ENCODE assay signal across 16 mouse cellular contexts in genomic region chr5:75939144-75939732, GRCm38 (mm10). TPM values are rescaled to one million over a fixed set of nuclear protein-coding genes. Genes with fewer than 3 reads are reported as not detected.
DNase-seq lines count a peak whose midpoint lies in the region; ATAC-seq and TF ChIP-seq lines count a peak whose summit lies in the region.
"Had no signal": no experiment of that assay in that cellular context is flagged by ENCODE, and none has a peak within 500 bp of the region (broad histone marks: within the 10 kb centered on the region; RNA-seq: fewer than 3 reads in every experiment).

No protein-coding gene starts in this region.

- H3K9me3 ChIP-seq in heart, embryonic 15.5 days (replicated peaks), result no peaks in the 10 kb centered on the region
- H3K9me3 ChIP-seq in lung, postnatal 0 days (ENCODE audit: low read length), result no peaks in the 10 kb centered on the region
- no peaks in the 10 kb centered on the region for H3K9me3 ChIP-seq in intestine, embryonic 16.5 days (ENCODE audit: control insufficient read depth, low read length)
- H3K9me3 ChIP-seq: forebrain, embryonic 12.5 days; hindbrain, embryonic 10.5 days had no signal

- H3K4me3 ChIP-seq in heart, embryonic 15.5 days, result no peak overlapping the region
- no peak overlapping the region for H3K4me3 ChIP-seq in lung, postnatal 0 days (ENCODE audit: low read depth, low read length)
- H3K4me3 ChIP-seq in intestine, embryonic 16.5 days (ENCODE audit: low read length), result no peak overlapping the region
- H3K4me3 ChIP-seq: forebrain, embryonic 12.5 days; hindbrain, embryonic 10.5 days had no signal

- peak overlapping the region; percentile 38 for H3K4me2 ChIP-seq in heart, embryonic 15.5 days
- no peak overlapping the region for H3K4me2 ChIP-seq in lung, postnatal 0 days (replicated peaks; ENCODE audit: low read depth, low read length)
- H3K4me2 ChIP-seq in intestine, embryonic 16.5 days (ENCODE audit: low read depth, low read length), result no peak overlapping the region
- H3K4me2 ChIP-seq: forebrain, embryonic 12.5 days had no signal

- peaks cover 45% of the 10 kb centered on the region for H3K4me1 ChIP-seq in heart, embryonic 15.5 days (replicated peaks)
- H3K4me1 ChIP-seq in lung, postnatal 0 days (ENCODE audit: insufficient read depth, low read depth, low read length), result peaks cover 7% of the 10 kb centered on the region; the same call in 1 of the 2 replicates
- H3K4me1 ChIP-seq in intestine, embryonic 16.5 days (ENCODE audit: control insufficient read depth, insufficient read depth, low read length), result no peaks in the 10 kb centered on the region; the same call in 1 of the 2 replicates

- no peaks in the 10 kb centered on the region for H3K27me3 ChIP-seq in heart, embryonic 15.5 days
- no peaks in the 10 kb centered on the region for H3K27me3 ChIP-seq in lung, postnatal 0 days (replicated peaks; ENCODE audit: insufficient read depth, low read length)
- no peaks in the 10 kb centered on the region for H3K27me3 ChIP-seq in intestine, embryonic 16.5 days (replicated peaks; ENCODE audit: control insufficient read depth, insufficient read depth, low read length)
- H3K27me3 ChIP-seq: CH12.LX; forebrain, embryonic 12.5 days had no signal

- H3K36me3 ChIP-seq in heart, embryonic 15.5 days, result no peaks in the 10 kb centered on the region
- no peaks in the 10 kb centered on the region for H3K36me3 ChIP-seq in lung, postnatal 0 days (ENCODE audit: insufficient read depth, low read length)
- no peaks in the 10 kb centered on the region for H3K36me3 ChIP-seq in intestine, embryonic 16.5 days (ENCODE audit: control insufficient read depth, insufficient read depth, low read length)
- H3K36me3 ChIP-seq: forebrain, embryonic 12.5 days; hindbrain, embryonic 10.5 days had no signal

- intact Hi-C loops in heart, postnatal 25 days (cut with DNase I), result loop anchor here (5.0 kb wide), 1 partner anchor 38 kb away; the partner anchor contains the start of gene Kdr

- TF ChIP-seq EP300 in lung, postnatal 0 days (IDR thresholded peaks at IDR 0.05), result no peak

- peak overlapping the region; percentile 72 for H3K27ac ChIP-seq in heart, embryonic 15.5 days
- H3K27ac ChIP-seq in lung, postnatal 0 days (ENCODE audit: low read length), result 0 out of 2 replicates have a peak overlapping the region, but pooled peaks have one; percentile 3
- peak overlapping the region; percentile 43 for H3K27ac ChIP-seq in intestine, embryonic 16.5 days (ENCODE audit: low read length)
- H3K27ac ChIP-seq: forebrain, embryonic 12.5 days; liver, embryonic 14.5 days had no signal

- ATAC-seq in heart, embryonic 15.5 days (replicated peaks; ENCODE audit: insufficient number of reproducible peaks, insufficient read depth, low FRiP score, low read depth), result peak; percentile 29; the same call in 1 of the 2 replicates
- ATAC-seq in lung, postnatal 0 days, result no peak
- ATAC-seq in common myeloid progenitor, adult 5-6 weeks (replicated peaks; ENCODE audit: low read depth, poor library complexity, severe bottlenecking), result peak; percentile 59
- ATAC-seq in intestine, embryonic 16.5 days, result peak; percentile 46
- ATAC-seq: activated CD4-positive, CD25-positive, alpha-beta regulatory T cell, adult 4 months had no signal

- no peak for TF ChIP-seq CTCF in lung, postnatal 0 days (IDR thresholded peaks at IDR 0.05)

- H3K9ac ChIP-seq in heart, embryonic 15.5 days, result no peak overlapping the region
- H3K9ac ChIP-seq in lung, postnatal 0 days (replicated peaks; ENCODE audit: low read depth), result no peak overlapping the region
- no peak overlapping the region for H3K9ac ChIP-seq in intestine, embryonic 16.5 days (ENCODE audit: low read depth, low read length)
- H3K9ac ChIP-seq: forebrain, embryonic 12.5 days; liver, embryonic 14.5 days had no signal

- DNase-seq in heart, postnatal 25 days (ENCODE audit: low spot score), result no peak
- DNase-seq in lung, postnatal 0 days (ENCODE audit: low spot score), result no peak
- no peak for DNase-seq in lung, postnatal 25 days (ENCODE audit: low spot score)
- DNase-seq in spleen, postnatal 10 days (ENCODE audit: low spot score in 2 of 2), result no peak
- DNase-seq in urinary bladder, postnatal 36 days (ENCODE audit: low spot score in 2 of 2), result no peak
- DNase-seq: adrenal gland, postnatal 36 days; layer of hippocampus, postnatal 36 days; left cerebral cortex, postnatal 4 days had no signal

- 18% methylated on average over 8 of the region's 8 CpGs for WGBS in heart, embryonic 15.5 days
- WGBS in lung, postnatal 0 days, result 30% methylated on average over 8 of the region's 8 CpGs
- 38% methylated on average over 8 of the region's 8 CpGs for WGBS in intestine, embryonic 16.5 days

RNA-seq across cellular contexts. Expression of gene Kdr, which starts 39.0 kb away (rescaled TPM):
- polyA plus RNA-seq in heart, embryonic 15.5 days (2015; fragmentation: Nextera tagmentation; extraction: Ambion mirVana), result 35.4 and 35.6 TPM in 2 replicates
- total RNA-seq in heart, postnatal 25 days (2021), result 10 to 100 TPM; 88.8 to 99.1 TPM
- 46.4 and 69.4 TPM in 2 replicates for polyA plus RNA-seq in lung, postnatal 0 days (2015; fragmentation: Nextera tagmentation; extraction: Ambion mirVana)
- total RNA-seq in common myeloid progenitor, adult 5-6 weeks (2017), result 0.39 and 0.46 TPM in 2 replicates
- 19.6 and 21.6 TPM in 2 replicates for polyA plus RNA-seq in intestine, embryonic 16.5 days (2015; fragmentation: Nextera tagmentation; extraction: Ambion mirVana)
- total RNA-seq: CH12.LX had no signal

Comparison
In these comparisons a context has a peak if more than half of its experiments do, and no peak if none do; other contexts are left out.
1. H3K27ac ChIP-seq: peak in every context shown above with its lines; median percentile 72 in heart, embryonic 15.5 days; 43 in intestine, embryonic 16.5 days; 3 in lung, postnatal 0 days.